Mouse (Mus musculus): Measurements from ENCODE around the gene Krtap4-7.
"Not testable (repeated sequence)": the region's sequence is repeated elsewhere in the genome, so short reads cannot be mapped to it uniquely, and the experiment has no call there.

Gene Krtap4-7

GRCm38 (mm10) chr11:99603208-99603607 lies 40.7 kb downstream of the Krtap4-7 start, which contains the start of gene Gm11938:
Gm11938 (minus strand) TSS chr11:99603308.
- DNase-seq (ENCODE audit: extremely low spot score, low read depth, low spot score) = not testable (repeated sequence)

- DNase-seq (ENCODE audit: extremely low spot score, low read depth, low spot score) = not testable (repeated sequence)
Measured at GRCm38 (mm10) chr11:99597742-99598141, 46.1 kb downstream of the Krtap4-7 start, which contains the start of gene Krtap9-3. Krtap9-3 (minus strand) TSS chr11:99598105.
